Mouse (Mus musculus) CH12.LX (cell line): Measurements from ENCODE around the gene Tmem54. TPM values are rescaled to one million over a fixed set of nuclear protein-coding genes. Genes with fewer than 3 reads are reported as not detected.

ENCODE experiments used
- DNase-seq: peaks from one replicate; pipeline ENCODE4 v3.0.0-alpha.2; 2013; ENCODE audit errors: extremely low read depth
- H3K27ac ChIP-seq: 2 replicates; pipeline ENCODE4 v1.5.1; 2012; ENCODE audit warnings: low read depth, mild to moderate bottlenecking, control low read depth, moderate library complexity; ENCODE audit not compliant: insufficient read depth
- H3K27me3 ChIP-seq: replicated peaks from 2 replicates; pipeline ENCODE3; 2012; ENCODE audit warnings: inconsistent platforms
- H3K36me3 ChIP-seq, 2 experiments: replicated peaks in 1 of 2; 2 replicates each; pipeline versions ENCODE3 to v1.6.1; 2012; ENCODE audit warnings: inconsistent platforms in 1 of 2, low read length in 1 of 2, mild to moderate bottlenecking in 1 of 2, mixed read lengths in 1 of 2, moderate library complexity in 1 of 2; ENCODE audit not compliant: control insufficient read depth in 1 of 2, insufficient read depth in 1 of 2
- H3K4me1 ChIP-seq, 2 experiments: 2 replicates each; pipeline ENCODE4 v1.6.1; 2012; ENCODE audit warnings: inconsistent platforms in 1 of 2, moderate library complexity in 1 of 2; ENCODE audit not compliant: insufficient read depth in 2 of 2, control insufficient read depth in 1 of 2
- H3K4me2 ChIP-seq: 2 replicates; pipeline ENCODE4 v1.6.1; 2012; ENCODE audit warnings: low read depth, mild to moderate bottlenecking, control low read depth; ENCODE audit not compliant: poor library complexity, insufficient read depth, severe bottlenecking
- H3K4me3 ChIP-seq, 3 experiments: fragments of 150-350 bp in 1 of 3; sonication (generic) in 1 of 3; replicated peaks in 1 of 3; 2 replicates each; pipeline versions ENCODE3 to v1.5.1; 2011 to 2012; ENCODE audit warnings: low read depth in 2 of 3, low read length in 2 of 3, mild to moderate bottlenecking in 2 of 3, moderate library complexity in 2 of 3, control low read depth in 1 of 3, improper control_type of control experiment in 1 of 3, inconsistent platforms in 1 of 3, mixed read lengths in 1 of 3; ENCODE audit not compliant: poor library complexity in 1 of 3
- H3K79me2 ChIP-seq: replicated peaks from 2 replicates; pipeline ENCODE4 v1.6.1; 2012; ENCODE audit warnings: mild to moderate bottlenecking, moderate library complexity; ENCODE audit not compliant: control insufficient read depth, poor library complexity, insufficient read depth, severe bottlenecking; ENCODE audit errors: extremely low read depth
- H3K9ac ChIP-seq: 2 replicates; pipeline ENCODE4 v1.6.1; 2012; ENCODE audit warnings: low read depth, mild to moderate bottlenecking, control low read depth, moderate library complexity; ENCODE audit not compliant: insufficient read depth
- H3K9me3 ChIP-seq: replicated peaks from 2 replicates; pipeline ENCODE3; 2012; ENCODE audit warnings: low read length, inconsistent platforms, mixed read lengths
- BHLHE40 ChIP-seq: IDR thresholded peaks from 2 replicates; pipeline ENCODE4 v1.6.1; 2011; ENCODE audit warnings: mild to moderate bottlenecking, low read depth, low read length, improper control_type of control experiment
- CHD1 ChIP-seq: IDR thresholded peaks from 2 replicates; pipeline ENCODE4 v1.6.1; 2012; ENCODE audit warnings: low read depth, low read length, improper control_type of control experiment, inconsistent platforms
- CHD2 ChIP-seq: IDR thresholded peaks from 2 replicates; pipeline ENCODE4 v1.6.1; 2011; ENCODE audit warnings: low read length, improper control_type of control experiment
- CTCF ChIP-seq, 2 experiments: IDR thresholded peaks in 1 of 2; conservative IDR thresholded peaks in 1 of 2; 2 replicates each; pipeline ENCODE4 v1.5.1; 2011 to 2012; ENCODE audit warnings: low read depth in 2 of 2, low read length in 2 of 2, improper control_type of control experiment in 1 of 2, inconsistent platforms in 1 of 2, mild to moderate bottlenecking in 1 of 2, moderate library complexity in 1 of 2
- E2F4 ChIP-seq: IDR thresholded peaks from 2 replicates; pipeline ENCODE4 v1.6.1; 2011; ENCODE audit warnings: low read depth, low read length, improper control_type of control experiment; ENCODE audit not compliant: insufficient replicate concordance
- ELF1 ChIP-seq: IDR thresholded peaks from 2 replicates; pipeline ENCODE4 v1.6.1; 2014; ENCODE audit warnings: low read depth, mild to moderate bottlenecking, inconsistent platforms, low read length, improper control_type of control experiment
- EP300 ChIP-seq: IDR thresholded peaks from 2 replicates; pipeline ENCODE4 v1.6.1; 2011; ENCODE audit warnings: low read length, improper control_type of control experiment
- ETS1 ChIP-seq: conservative IDR thresholded peaks from 2 replicates; pipeline ENCODE4 v1.6.1; 2012; ENCODE audit warnings: low read depth, mild to moderate bottlenecking, inconsistent platforms, low read length, improper control_type of control experiment, moderate library complexity
- GABPA ChIP-seq: IDR thresholded peaks from 2 replicates; pipeline ENCODE4 v1.6.1; 2012; ENCODE audit warnings: low read depth, low read length, improper control_type of control experiment, inconsistent platforms; ENCODE audit not compliant: insufficient replicate concordance
- HCFC1 ChIP-seq: IDR thresholded peaks from 2 replicates; pipeline ENCODE4 v1.6.1; 2012; ENCODE audit warnings: low read depth, mild to moderate bottlenecking, inconsistent platforms, low read length, improper control_type of control experiment
- IRF4 ChIP-seq: IDR thresholded peaks from 2 replicates; pipeline ENCODE4 v1.6.1; 2014; ENCODE audit warnings: low read depth, mild to moderate bottlenecking, inconsistent platforms, low read length, improper control_type of control experiment
- JUN ChIP-seq: IDR thresholded peaks from 2 replicates; pipeline ENCODE4 v1.6.1; 2011; ENCODE audit warnings: low read depth, mild to moderate bottlenecking, low read length, improper control_type of control experiment, moderate library complexity; ENCODE audit not compliant: insufficient read depth
- JUND ChIP-seq: conservative IDR thresholded peaks from 2 replicates; pipeline ENCODE4 v1.6.1; 2011; ENCODE audit warnings: low read depth, low read length, improper control_type of control experiment
- KAT2A ChIP-seq: IDR thresholded peaks from 2 replicates; pipeline ENCODE4 v1.6.1; 2012; ENCODE audit warnings: low read length, improper control_type of control experiment, inconsistent platforms; ENCODE audit not compliant: insufficient replicate concordance
- MAFK ChIP-seq: IDR thresholded peaks from 2 replicates; pipeline ENCODE4 v1.6.1; 2011; ENCODE audit warnings: low read length, improper control_type of control experiment; ENCODE audit not compliant: insufficient replicate concordance
- MAX ChIP-seq: IDR thresholded peaks from 2 replicates; pipeline ENCODE4 v1.6.1; 2011; ENCODE audit warnings: low read length, improper control_type of control experiment
- MAZ ChIP-seq: IDR thresholded peaks from 2 replicates; pipeline ENCODE4 v1.6.1; 2012; ENCODE audit warnings: low read depth, mild to moderate bottlenecking, inconsistent platforms, low read length, improper control_type of control experiment, moderate library complexity
- MEF2A ChIP-seq: IDR thresholded peaks from 2 replicates; pipeline ENCODE4 v1.6.1; 2014; ENCODE audit warnings: low read depth, mild to moderate bottlenecking, inconsistent platforms, low read length, improper control_type of control experiment, borderline replicate concordance
- MXI1 ChIP-seq: IDR thresholded peaks from 2 replicates; pipeline ENCODE4 v1.6.1; 2011; ENCODE audit warnings: mild to moderate bottlenecking, low read depth, low read length, improper control_type of control experiment
- MYC ChIP-seq: IDR thresholded peaks from 2 replicates; pipeline ENCODE4 v1.6.1; 2011; ENCODE audit warnings: low read depth, mild to moderate bottlenecking, improper control_type of control experiment, low read length
- NELFE ChIP-seq: IDR thresholded peaks from 2 replicates; pipeline ENCODE4 v1.6.1; 2011; ENCODE audit warnings: low read depth, low read length, improper control_type of control experiment
- NRF1 ChIP-seq: IDR thresholded peaks from 2 replicates; pipeline ENCODE4 v1.6.1; 2014; ENCODE audit warnings: low read depth, mild to moderate bottlenecking, inconsistent platforms, low read length, improper control_type of control experiment, moderate library complexity
- PAX5 ChIP-seq: IDR thresholded peaks from 2 replicates; pipeline ENCODE4 v1.6.1; 2012; ENCODE audit warnings: low read length, inconsistent platforms, mixed read lengths
- POLR2A ChIP-seq: IDR thresholded peaks from 2 replicates; pipeline ENCODE4 v1.6.1; 2011; ENCODE audit warnings: low read depth, mild to moderate bottlenecking, improper control_type of control experiment, low read length
- POLR2AphosphoS2 ChIP-seq: IDR thresholded peaks from 2 replicates; pipeline ENCODE4 v1.6.1; 2011; ENCODE audit warnings: low read depth, low read length, improper control_type of control experiment
- RAD21 ChIP-seq: IDR thresholded peaks from 2 replicates; pipeline ENCODE4 v1.6.1; 2011; ENCODE audit warnings: low read depth, mild to moderate bottlenecking, low read length, improper control_type of control experiment, moderate library complexity
- RCOR1 ChIP-seq: conservative IDR thresholded peaks from 2 replicates; pipeline ENCODE4 v1.6.1; 2012; ENCODE audit warnings: low read depth, mild to moderate bottlenecking, inconsistent platforms, low read length, improper control_type of control experiment
- SIN3A ChIP-seq: IDR thresholded peaks from 2 replicates; pipeline ENCODE4 v1.6.1; 2012; ENCODE audit warnings: low read length, improper control_type of control experiment, inconsistent platforms
- SMC3 ChIP-seq: IDR thresholded peaks from 2 replicates; pipeline ENCODE4 v1.6.1; 2011; ENCODE audit warnings: low read depth, low read length, improper control_type of control experiment
- TBP ChIP-seq: conservative IDR thresholded peaks from 2 replicates; pipeline ENCODE4 v1.6.1; 2011; ENCODE audit warnings: low read depth, low read length, improper control_type of control experiment
- TCF12 ChIP-seq: IDR thresholded peaks from 2 replicates; pipeline ENCODE4 v1.6.1; 2014; ENCODE audit warnings: low read depth, mild to moderate bottlenecking, inconsistent platforms, low read length, improper control_type of control experiment
- UBTF ChIP-seq: IDR thresholded peaks from 2 replicates; pipeline ENCODE4 v1.6.1; 2012; ENCODE audit warnings: low read depth, mild to moderate bottlenecking, inconsistent platforms, low read length, improper control_type of control experiment, moderate library complexity
- USF1 ChIP-seq: IDR thresholded peaks from 2 replicates; pipeline ENCODE4 v1.6.1; 2014; ENCODE audit warnings: low read depth, mild to moderate bottlenecking, inconsistent platforms, low read length, improper control_type of control experiment
- USF2 ChIP-seq: conservative IDR thresholded peaks from 2 replicates; pipeline ENCODE4 v1.6.1; 2011; ENCODE audit warnings: low read depth, low read length, improper control_type of control experiment
- ZC3H11A ChIP-seq: IDR thresholded peaks from 2 replicates; pipeline ENCODE4 v1.6.1; 2012; ENCODE audit warnings: low read depth, mild to moderate bottlenecking, inconsistent platforms, low read length, improper control_type of control experiment
- ZKSCAN1 ChIP-seq: IDR thresholded peaks from 2 replicates; pipeline ENCODE4 v1.6.1; 2012; ENCODE audit warnings: low read depth, inconsistent platforms, low read length, improper control_type of control experiment, borderline replicate concordance
- ZMIZ1 ChIP-seq: IDR thresholded peaks from 2 replicates; pipeline ENCODE4 v1.6.1; 2012; ENCODE audit warnings: low read depth, mild to moderate bottlenecking, inconsistent platforms, low read length, improper control_type of control experiment
- ZNF384 ChIP-seq: IDR thresholded peaks from 2 replicates; pipeline ENCODE4 v1.6.1; 2012; ENCODE audit warnings: low read depth, low read length, improper control_type of control experiment, inconsistent platforms
- dilution Hi-C: fragments of 300-500 bp; cut with MboI; formaldehyde crosslinking; loops from 2 replicates; pipeline ENCODE4 v1.14.3; 2020; ENCODE audit warnings: low sequenced_read_pairs; ENCODE audit not compliant: extremely low pct_unique_long_range_greater_than_20kb, extremely low pct_ligation_motif_present
- in situ Hi-C: fragments of 300-500 bp; cut with MboI; formaldehyde crosslinking; loops from 3 replicates; pipeline ENCODE4 v1.14.3; 2019; ENCODE audit warnings: low sequenced_read_pairs, low pct_ligation_motif_present, low pct_unique_long_range_greater_than_20kb, mixed read lengths
- polyA plus RNA-seq: library from polyadenylated mRNA; unstranded; fragments of >175 nt; gene quantifications from 2 replicates; pipeline ENCODE4 v1.2.1, GENCODE M21; 2012; ENCODE audit warnings: low read depth; ENCODE audit not compliant: insufficient read length
- total RNA-seq, 2 experiments: library from RNA; depleted of rRNA; stranded (reverse); fragments of 300-350 nt in 1 of 2; fragments of >200 nt in 1 of 2; gene quantifications; 2 replicates each; pipeline ENCODE4 v1.2.3; 2012 to 2014

Gene Tmem54
- total and polyA plus RNA-seq, 3 experiments, result not detected

DNA sequence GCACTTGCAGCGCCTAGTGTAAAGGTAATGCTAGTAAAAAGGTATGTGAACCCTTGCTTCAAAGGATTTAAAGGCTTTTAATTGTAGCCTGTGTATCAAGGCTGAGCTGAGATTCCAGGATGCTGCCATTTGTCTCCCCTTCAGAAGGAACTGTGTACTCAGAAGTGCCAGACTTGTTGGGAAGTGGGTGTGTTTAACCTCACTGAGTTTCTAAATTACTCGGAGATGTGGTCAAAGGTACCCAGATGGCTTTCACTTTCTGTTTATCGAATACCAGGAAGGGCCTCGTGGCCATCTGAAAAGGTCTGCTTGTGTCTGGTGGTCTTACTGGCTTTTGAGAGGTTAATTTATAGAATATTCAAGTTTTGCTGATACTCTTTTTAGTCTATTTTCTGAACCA lies 45.4 kb upstream of the Tmem54 start:
- Histone ChIP-seq H3K4me1 (peaks cover 5 to 52% of the 10 kb centered on the region in 2 experiments; a peak in 3 of 4 replicates), H3K9ac (peak overlapping the region; percentile 40; the same call in 1 of the 2 replicates), H3K4me2 (peak overlapping the region; percentile 99)

DNA sequence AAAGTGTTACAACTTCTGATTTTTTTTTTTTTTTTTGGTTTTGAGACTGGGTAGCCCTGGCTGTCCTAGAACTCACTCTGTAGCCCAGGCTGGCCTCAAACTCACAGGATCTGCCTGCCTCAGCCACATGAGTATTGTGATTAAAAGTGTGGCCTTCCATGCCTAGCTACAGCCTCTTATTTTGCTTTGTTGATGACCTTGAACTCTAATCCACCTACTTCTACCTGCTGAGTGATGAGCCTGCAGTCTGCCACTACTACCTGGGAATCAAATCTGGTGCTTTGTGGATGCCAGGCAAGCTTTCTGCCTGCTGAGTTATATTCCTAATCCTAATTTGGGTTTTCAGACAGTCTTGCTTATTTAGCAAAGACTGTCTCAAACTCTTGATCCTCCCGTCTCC lies 43.9 kb upstream of the Tmem54 start:
- Histone ChIP-seq H3K4me1 (peaks cover 5 to 50% of the 10 kb centered on the region in 2 experiments; a peak in 3 of 4 replicates), H3K36me3 (peaks cover 0 to 5% of the 10 kb centered on the region in 2 experiments), H3K27me3 (no peaks in the 10 kb centered on the region), H3K79me2 (peaks cover 20% of the 10 kb centered on the region), H3K4me3 (no peak overlapping the region), H3K27ac (no peak overlapping the region), H3K9me3 (no peaks in the 10 kb centered on the region), H3K9ac (no peak overlapping the region), H3K4me2 (no peak overlapping the region)
- in situ Hi-C loops, result no loop called here
- dilution Hi-C loops, result no loop called here
- DNase-seq, result no peak
- no peak for TF ChIP-seq KAT2A
- TF ChIP-seq MXI1, result no peak
- TF ChIP-seq EP300, result no peak
- TF ChIP-seq CTCF (conservative IDR thresholded peaks at IDR 0.05 in 1 of 2, IDR thresholded peaks at IDR 0.05 in 1 of 2; ENCODE audit: low read depth in 2 of 2, low read length in 2 of 2), result no peak
- TF ChIP-seq JUND, result no peak
- TF ChIP-seq USF1, result no peak
- TF ChIP-seq ZC3H11A, result no peak
- no peak for TF ChIP-seq CHD1
- no peak for TF ChIP-seq MAX
- TF ChIP-seq RAD21, result no peak
- TF ChIP-seq MEF2A, result no peak
- no peak for TF ChIP-seq IRF4
- TF ChIP-seq MYC, result no peak
- no peak for TF ChIP-seq TCF12
- no peak for TF ChIP-seq JUN
- TF ChIP-seq SMC3, result no peak
- TF ChIP-seq ZMIZ1, result no peak

More for the DNA sequence above, 45.4 kb upstream of the Tmem54 start:
- peaks cover 20% of the 10 kb centered on the region for H3K79me2 ChIP-seq
- H3K27me3 ChIP-seq, result no peaks in the 10 kb centered on the region
- no peak overlapping the region for H3K27ac ChIP-seq
- peak; percentile 81 for DNase-seq
- peak overlapping the region; percentile 86 to 99 (median 97) for H3K4me3 ChIP-seq
- H3K9me3 ChIP-seq, result no peaks in the 10 kb centered on the region
- dilution Hi-C loops, result no loop called here
- TF ChIP-seq EP300 (peak; percentile 95), ELF1 (peak; percentile 80), MAX (0 out of 2 replicates have a peak, but pooled peaks have one; percentile 48), ETS1 (peak; percentile 98), MAFK (peak; percentile 85), ZC3H11A (no peak), ZMIZ1 (no peak), CHD2 (peak; percentile 74; the same call in 1 of the 2 replicates), JUN (peak; percentile 82), USF2 (no peak), UBTF (no peak), ZKSCAN1 (no peak), USF1 (no peak), POLR2AphosphoS2 (no peak), POLR2A (no peak), MXI1 (peak; percentile 76), RAD21 (no peak; the same call in none of the 2 replicates), E2F4 (0 out of 2 replicates have a peak, but pooled peaks have one; percentile 31), IRF4 (peak; percentile 98), MYC (peak; percentile 70; the same call in 1 of the 2 replicates), NRF1 (0 out of 2 replicates have a peak, but pooled peaks have one; percentile 11), CTCF (conservative IDR thresholded peaks at IDR 0.05 in 1 of 2, IDR thresholded peaks at IDR 0.05 in 1 of 2; ENCODE audit: low read depth in 2 of 2, low read length in 2 of 2) (no peak), JUND (peak; percentile 95), KAT2A (0 out of 2 replicates have a peak, but pooled peaks have one; percentile 59), PAX5 (no peak), CHD1 (0 out of 2 replicates have a peak, but pooled peaks have one; percentile 36), RCOR1 (peak; percentile 97), NELFE (peak; percentile 30; the same call in 1 of the 2 replicates), MEF2A (peak; percentile 83), HCFC1 (peak; percentile 54), MAZ (peak; percentile 75; the same call in 1 of the 2 replicates), GABPA (no peak), BHLHE40 (peak; percentile 83), ZNF384 (no peak), TCF12 (peak; percentile 83), SMC3 (peak; percentile 10; the same call in 1 of the 2 replicates), SIN3A (peak; percentile 99), TBP (no peak)
- in situ Hi-C loops, result no loop called here
- peaks cover 0 to 15% of the 10 kb centered on the region in 2 experiments for H3K36me3 ChIP-seq
